Mouse (Mus musculus) thymus, adult 2 months (tissue): ENCODE results near the gene Capn7. TPM values are rescaled to one million over a fixed set of nuclear protein-coding genes. Genes with fewer than 3 reads are reported as not detected.

Experiments
- DNase-seq: peaks from one replicate; pipeline ENCODE4 v3.0.0; 2021
- H3K27ac ChIP-seq: fragments of 200-500 bp; 2 replicates; pipeline ENCODE4 v1.5.1; 2012; ENCODE audit warnings: low read length, control low read depth; ENCODE audit not compliant: control insufficient read depth, insufficient read depth
- H3K27me3 ChIP-seq: fragments of 200-500 bp; 2 replicates; pipeline ENCODE4 v1.6.1; 2012; ENCODE audit warnings: mild to moderate bottlenecking, low read length, moderate library complexity, mixed read lengths; ENCODE audit not compliant: control insufficient read depth, insufficient read depth
- H3K36me3 ChIP-seq: fragments of 200-500 bp; 2 replicates; pipeline ENCODE4 v1.6.1; 2012; ENCODE audit warnings: mild to moderate bottlenecking, low read length, moderate library complexity; ENCODE audit not compliant: control insufficient read depth, insufficient read depth
- H3K4me1 ChIP-seq: fragments of 200-500 bp; replicated peaks from 2 replicates; pipeline ENCODE4 v1.6.1; 2012; ENCODE audit warnings: low read length; ENCODE audit not compliant: control insufficient read depth, insufficient read depth
- H3K4me3 ChIP-seq: fragments of 200-500 bp; 2 replicates; pipeline ENCODE4 v1.5.1; 2012; ENCODE audit warnings: mild to moderate bottlenecking, low read length, control low read depth, moderate library complexity; ENCODE audit not compliant: control insufficient read depth, insufficient read depth
- CTCF ChIP-seq: fragments of 200-500 bp; IDR thresholded peaks from 2 replicates; pipeline ENCODE4 v1.5.1; 2012; ENCODE audit warnings: mild to moderate bottlenecking, control low read depth, low read length, moderate library complexity, borderline replicate concordance; ENCODE audit not compliant: control insufficient read depth, poor library complexity, insufficient read depth; ENCODE audit errors: extremely low read depth
- POLR2A ChIP-seq: fragments of 200-500 bp; IDR thresholded peaks from 2 replicates; pipeline ENCODE4 v1.6.1; 2012; ENCODE audit warnings: mild to moderate bottlenecking, low read length, control low read depth, moderate library complexity; ENCODE audit not compliant: control insufficient read depth, poor library complexity, insufficient read depth; ENCODE audit errors: extremely low read depth
- WGBS: fragments of 180-500 bp; shearing (Covaris S2); methylation state at CpG from one replicate; pipeline ENCODE4 v1.1.7; 2018; 5-methylcytosine and 5-hydroxymethylcytosine counted together
- polyA plus RNA-seq: library from polyadenylated mRNA; depleted of rRNA; stranded (reverse); fragments of >200 nt; gene quantifications from 2 replicates; pipeline ENCODE4 v1.2.3, GENCODE M21; 2012

The Capn7 gene
- polyA plus RNA-seq, 1 experiment: 24.2 TPM

DNA sequence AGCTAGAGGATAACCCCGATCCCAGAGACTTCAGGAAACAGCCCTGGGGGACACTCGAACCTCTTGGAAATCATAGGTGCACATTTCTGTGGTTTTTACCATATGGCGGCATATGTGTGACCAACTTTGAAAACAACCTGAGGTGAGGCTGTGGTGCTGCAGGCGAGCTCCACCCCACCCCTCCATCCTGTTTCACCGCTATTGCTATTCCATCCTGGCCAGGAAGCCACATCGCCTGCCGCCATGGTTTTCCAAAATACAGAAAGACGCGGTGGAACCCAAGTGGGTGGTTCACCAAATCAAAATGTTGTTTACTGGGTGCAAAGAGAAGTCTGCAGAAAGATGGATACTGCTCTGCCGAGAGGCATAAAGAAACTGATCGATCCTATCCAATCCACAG lies 62.4 kb downstream of the Capn7 start:
- Histone ChIP-seq H3K4me3 (no peak overlapping the region), H3K27me3 (no peaks in the 10 kb centered on the region), H3K27ac (no peak overlapping the region), H3K36me3 (no peaks in the 10 kb centered on the region), H3K4me1 (peaks cover 23% of the 10 kb centered on the region)
- 72% methylated on average over 11 of the region's 11 CpGs for WGBS
- TF ChIP-seq POLR2A (no peak), CTCF (no peak)
- no peak for DNase-seq

DNA sequence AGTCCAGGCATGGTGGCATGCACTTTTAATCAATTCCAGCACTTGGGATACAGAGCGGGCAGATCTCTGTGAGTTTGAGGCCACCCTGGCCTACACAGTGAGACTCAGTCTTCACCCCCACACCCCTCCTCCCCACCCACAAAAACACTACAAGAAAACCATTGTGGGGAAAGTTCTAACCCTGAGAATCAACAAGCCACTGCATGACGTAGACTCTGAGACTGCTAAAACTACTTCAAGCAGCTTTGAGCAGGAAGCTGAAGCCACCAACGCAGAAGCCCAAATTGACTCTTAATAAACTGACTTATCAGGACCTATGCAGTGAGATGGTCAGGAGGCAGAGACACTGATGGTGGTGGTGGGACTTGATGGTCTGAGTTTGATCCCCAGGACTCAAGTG lies 62.8 kb downstream of the Capn7 start:
- Histone ChIP-seq H3K4me1 (peaks cover 23% of the 10 kb centered on the region), H3K27me3 (no peaks in the 10 kb centered on the region), H3K27ac (no peak overlapping the region; the same call in 1 of the 2 replicates), H3K4me3 (no peak overlapping the region), H3K36me3 (no peaks in the 10 kb centered on the region)
- no peak for TF ChIP-seq CTCF
- no peak for TF ChIP-seq POLR2A
- DNase-seq: peak; percentile 33
- WGBS: 32% methylated on average over 3 of the region's 3 CpGs

DNA sequence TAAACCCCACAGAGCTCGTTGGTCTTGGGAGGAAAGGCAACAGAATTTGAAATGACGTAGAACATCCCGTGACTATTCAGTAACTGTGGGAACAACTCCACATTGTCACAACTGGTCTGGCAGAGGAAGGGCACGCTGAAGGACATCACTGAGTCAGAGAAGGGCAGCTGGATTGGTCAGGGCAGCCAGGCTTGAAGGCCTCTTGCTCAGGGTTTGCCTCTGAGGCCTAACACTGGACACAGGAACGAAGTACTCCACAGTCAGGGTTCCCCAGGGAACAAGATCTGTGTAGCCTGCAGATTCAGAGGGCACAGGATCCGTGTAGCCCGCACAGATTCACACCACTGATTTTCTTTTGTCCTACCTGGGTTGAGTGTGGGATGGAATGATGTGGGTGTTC lies 63.8 kb downstream of the Capn7 start:
- 94% methylated on average over 7 of the region's 7 CpGs for WGBS
- DNase-seq: no peak
- Histone ChIP-seq H3K4me3 (no peak overlapping the region), H3K36me3 (no peaks in the 10 kb centered on the region), H3K4me1 (peaks cover 23% of the 10 kb centered on the region), H3K27ac (no peak overlapping the region), H3K27me3 (no peaks in the 10 kb centered on the region)
- TF ChIP-seq CTCF (no peak), POLR2A (no peak)

DNA sequence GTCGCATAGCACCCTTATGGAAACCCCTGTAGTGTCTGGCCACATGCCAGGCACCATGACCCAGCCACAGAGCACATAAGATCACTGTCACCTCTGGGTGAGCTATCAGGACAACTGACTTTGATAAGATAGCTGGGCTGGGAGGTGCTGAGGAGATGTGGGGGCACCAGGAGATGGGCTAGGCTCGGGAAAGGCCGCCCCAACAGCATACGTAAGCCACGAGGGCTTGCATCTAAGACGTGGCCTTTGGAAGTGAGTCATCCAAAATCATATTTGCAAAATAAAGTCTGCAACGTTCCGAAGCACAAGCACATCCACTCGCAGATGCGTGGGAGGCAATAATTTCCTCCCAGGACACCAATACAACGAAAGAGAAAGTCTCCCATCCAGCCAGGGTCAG lies 64.5 kb downstream of the Capn7 start:
- no peaks in the 10 kb centered on the region for H3K36me3 ChIP-seq
- peaks cover 23% of the 10 kb centered on the region for H3K4me1 ChIP-seq
- 92% methylated on average over 11 of the region's 11 CpGs for WGBS
- TF ChIP-seq POLR2A (no peak), CTCF (no peak)
- no peak overlapping the region for H3K27ac ChIP-seq
- DNase-seq: no peak
- no peaks in the 10 kb centered on the region for H3K27me3 ChIP-seq
- H3K4me3 ChIP-seq: no peak overlapping the region

DNA sequence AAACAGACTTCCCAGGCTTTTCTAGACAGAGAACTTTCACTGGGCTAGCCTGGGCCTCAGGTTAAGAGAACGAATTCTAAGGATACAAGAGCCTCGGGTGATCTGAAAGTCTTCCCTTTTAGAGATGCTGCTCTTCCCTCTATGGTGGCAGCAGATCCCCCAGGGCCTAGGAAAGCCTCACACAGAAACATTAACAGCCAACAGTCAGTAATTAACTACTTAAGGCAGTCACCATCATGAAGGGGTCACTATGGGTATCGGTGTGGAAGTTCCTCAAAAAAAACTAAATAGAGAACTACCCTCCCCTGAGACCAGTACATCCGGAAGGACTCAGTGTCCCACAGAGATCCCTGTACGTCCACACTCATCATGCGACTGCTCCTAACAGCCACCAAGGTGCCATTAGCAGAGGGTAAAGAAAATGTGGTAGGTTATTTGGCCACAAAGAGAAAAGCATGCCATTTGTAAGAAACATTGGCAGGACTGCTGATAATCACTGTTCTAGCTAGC lies 65.5 kb downstream of the Capn7 start:
- TF ChIP-seq POLR2A: no peak
- TF ChIP-seq CTCF: no peak
- no peak for DNase-seq
- 92% methylated on average over 6 of the region's 6 CpGs for WGBS
- H3K4me3 ChIP-seq: no peak overlapping the region
- H3K27ac ChIP-seq: no peak overlapping the region
- no peaks in the 10 kb centered on the region for H3K36me3 ChIP-seq
- peaks cover 23% of the 10 kb centered on the region for H3K4me1 ChIP-seq
- H3K27me3 ChIP-seq: no peaks in the 10 kb centered on the region

DNA sequence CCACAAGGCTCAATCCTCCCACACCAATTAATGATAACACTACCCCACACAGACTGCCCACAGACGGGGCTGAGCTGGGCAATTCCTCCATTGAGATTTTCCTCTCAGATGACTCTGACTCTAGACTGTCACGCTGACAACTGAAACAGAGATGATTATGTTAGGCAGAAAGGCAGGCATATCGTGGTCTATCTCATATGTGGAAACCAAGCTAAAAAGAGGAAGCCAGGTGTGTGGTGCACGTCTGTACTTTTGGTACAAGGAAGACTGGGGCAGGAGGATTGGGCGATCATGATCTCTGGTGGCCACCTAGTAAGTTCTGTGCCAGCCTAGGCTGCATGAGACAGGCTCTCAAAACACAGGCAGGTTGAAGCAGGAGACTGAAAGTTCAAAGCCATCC lies 66.3 kb downstream of the Capn7 start:
- no peak overlapping the region for H3K27ac ChIP-seq
- H3K4me1 ChIP-seq: peaks cover 24% of the 10 kb centered on the region
- 13% methylated on average over 5 of the region's 5 CpGs for WGBS
- DNase-seq: no peak
- no peaks in the 10 kb centered on the region for H3K36me3 ChIP-seq
- no peaks in the 10 kb centered on the region for H3K27me3 ChIP-seq
- no peak for TF ChIP-seq CTCF
- no peak for TF ChIP-seq POLR2A
- no peak overlapping the region for H3K4me3 ChIP-seq

DNA sequence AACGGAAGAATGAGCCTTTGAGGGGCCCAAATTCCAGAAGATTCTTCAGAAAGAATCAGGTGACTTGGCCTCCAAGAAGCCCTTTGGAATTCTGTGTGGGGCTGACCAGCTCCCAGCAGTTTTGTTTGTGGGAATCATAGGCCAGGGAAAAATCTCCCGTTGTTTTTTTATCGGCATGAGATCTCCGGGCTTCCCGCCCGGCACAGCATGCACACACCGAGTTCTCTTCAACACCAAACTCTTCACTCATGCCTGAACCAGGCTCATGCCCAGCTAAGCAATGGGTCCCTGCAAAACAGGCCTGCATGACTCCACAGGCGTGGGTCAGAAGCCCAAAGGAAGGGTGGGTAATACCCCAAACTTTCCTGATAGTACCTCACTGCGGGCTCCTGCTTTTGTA lies 67.1 kb downstream of the Capn7 start:
- Histone ChIP-seq H3K27ac (no peak overlapping the region), H3K4me1 (peaks cover 23% of the 10 kb centered on the region), H3K4me3 (no peak overlapping the region), H3K36me3 (no peaks in the 10 kb centered on the region), H3K27me3 (no peaks in the 10 kb centered on the region)
- 93% methylated on average over 9 of the region's 9 CpGs for WGBS
- no peak for DNase-seq
- TF ChIP-seq POLR2A (no peak), CTCF (no peak)
